Mouse (Mus musculus) lung, postnatal 0 days (tissue): ENCODE data around the gene BC030499.

Source experiments
- CTCF ChIP-seq: IDR thresholded peaks from 2 replicates; pipeline ENCODE4 v1.5.1; 2016; ENCODE audit warnings: antibody characterized with exemption, mild to moderate bottlenecking
- EP300 ChIP-seq: IDR thresholded peaks from 2 replicates; pipeline ENCODE4 v1.6.1; 2016; ENCODE audit warnings: antibody characterized with exemption, mild to moderate bottlenecking, control low read depth

- no peak for TF ChIP-seq CTCF
- no peak for TF ChIP-seq EP300
Measured at GRCm38 (mm10) chr11:78300917-78301316, 10.3 kb downstream of the BC030499 start.
